Comparison of ENCODE assay signal across 32 mouse cellular contexts in the genomic region with DNA sequence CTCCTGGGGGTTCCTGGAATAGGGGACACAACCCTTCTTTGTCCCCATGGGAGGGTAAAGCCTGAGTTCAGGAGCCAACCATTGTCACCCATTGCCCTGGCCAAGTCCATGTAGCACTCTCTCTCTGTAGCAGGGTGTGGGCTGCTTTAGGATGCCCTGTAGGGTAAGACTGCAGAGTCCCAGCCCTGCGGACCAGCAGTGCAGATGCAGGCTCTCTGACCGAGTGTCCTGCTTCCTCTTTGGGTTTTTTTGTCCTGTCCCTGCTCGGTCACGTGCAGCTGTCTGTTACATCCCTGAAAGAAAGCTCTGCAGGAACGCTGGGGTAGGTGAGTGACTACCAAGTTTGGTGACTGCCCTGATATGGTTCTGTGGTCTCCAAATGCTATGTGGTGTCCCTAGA. TPM values are rescaled to one million over a fixed set of nuclear protein-coding genes. Genes with fewer than 3 reads are reported as not detected.
"Had no signal": no experiment of that assay in that cellular context is flagged by ENCODE, and none has a peak within 500 bp of the region (broad histone marks: within the 10 kb centered on the region; RNA-seq: fewer than 3 reads in every experiment).

No protein-coding gene starts in this region.

RNA-seq across cellular contexts. Expression of gene Gsdmc3, which starts 10.1 kb away (rescaled TPM):
- total RNA-seq: gastrocnemius, adult 18-20 months; gastrocnemius, adult 8-10 months; gastrocnemius, postnatal 14 days; gastrocnemius, postnatal 36 days; heart, adult 18-20 months; heart, adult 8-10 months; heart, postnatal 10 days; heart, postnatal 25 days; heart, postnatal 4 days; layer of hippocampus, adult 18-20 months; layer of hippocampus, adult 8-10 months; layer of hippocampus, postnatal 14 days; layer of hippocampus, postnatal 36 days; left cerebral cortex, adult 18-20 months; left cerebral cortex, adult 8-10 months; left cerebral cortex, postnatal 10 days; left cerebral cortex, postnatal 25 days; left cerebral cortex, postnatal 4 days had no signal
- polyA plus RNA-seq: gonadal fat pad, adult 2 months; heart, embryonic 10.5 days; heart, embryonic 12.5 days; heart, embryonic 14.5 days; heart, embryonic 16.5 days; hindbrain, embryonic 10.5 days; hindbrain, embryonic 12.5 days; hindbrain, embryonic 14.5 days; hindbrain, embryonic 16.5 days; inflammation-experienced regulatory T-cells, adult 6 months; limb, embryonic 12.5 days; liver, embryonic 11.5 days; liver, embryonic 13.5 days had no signal

RNA-seq across cellular contexts. Expression of gene Gsdmc4, which starts 23.7 kb away (rescaled TPM):
- total RNA-seq: gastrocnemius, adult 18-20 months; gastrocnemius, adult 8-10 months; gastrocnemius, postnatal 14 days; gastrocnemius, postnatal 36 days; heart, adult 18-20 months; heart, adult 8-10 months; heart, postnatal 10 days; heart, postnatal 25 days; heart, postnatal 4 days; layer of hippocampus, adult 18-20 months; layer of hippocampus, adult 8-10 months; layer of hippocampus, postnatal 14 days; layer of hippocampus, postnatal 36 days; left cerebral cortex, adult 18-20 months; left cerebral cortex, postnatal 10 days; left cerebral cortex, postnatal 25 days; left cerebral cortex, postnatal 4 days had no signal
- polyA plus RNA-seq: heart, embryonic 10.5 days; heart, embryonic 12.5 days; heart, embryonic 14.5 days; hindbrain, embryonic 10.5 days; hindbrain, embryonic 12.5 days; hindbrain, embryonic 14.5 days; limb, embryonic 12.5 days; liver, embryonic 11.5 days; liver, embryonic 13.5 days had no signal

RNA-seq across cellular contexts. Expression of gene Gsdmc2, which starts 43.5 kb away (rescaled TPM):
- total RNA-seq: gastrocnemius, adult 18-20 months; gastrocnemius, adult 8-10 months; gastrocnemius, postnatal 14 days; gastrocnemius, postnatal 36 days; heart, adult 18-20 months; heart, adult 8-10 months; heart, postnatal 10 days; heart, postnatal 25 days; heart, postnatal 4 days; layer of hippocampus, adult 18-20 months; layer of hippocampus, adult 8-10 months; layer of hippocampus, postnatal 14 days; layer of hippocampus, postnatal 36 days; left cerebral cortex, adult 18-20 months; left cerebral cortex, adult 8-10 months; left cerebral cortex, postnatal 10 days; left cerebral cortex, postnatal 25 days; left cerebral cortex, postnatal 4 days had no signal
- polyA plus RNA-seq: gonadal fat pad, adult 2 months; heart, embryonic 10.5 days; heart, embryonic 12.5 days; heart, embryonic 14.5 days; hindbrain, embryonic 10.5 days; hindbrain, embryonic 12.5 days; hindbrain, embryonic 14.5 days; hindbrain, embryonic 16.5 days; inflammation-experienced regulatory T-cells, adult 6 months; limb, embryonic 12.5 days; limb, embryonic 14.5 days; liver, embryonic 11.5 days; liver, embryonic 13.5 days had no signal
